Mouse (Mus musculus) heart, embryonic 14.5 days (tissue): ENCODE results near the gene Nphs1. TPM values are rescaled to one million over a fixed set of nuclear protein-coding genes. Genes with fewer than 3 reads are reported as not detected.

Experiments used
- ATAC-seq: fragments of 200-750 bp; cut with Nextera tagmentation; 2 replicates; pipeline ENCODE4 v1.8.0; 2017; ENCODE audit warnings: low read depth, moderate TSS enrichment; ENCODE audit not compliant: insufficient number of reproducible peaks, insufficient read depth, low FRiP score
- H3K27ac ChIP-seq, 2 experiments: fragments of 200-500 bp in 1 of 2; fragments of 300-500 bp in 1 of 2; sonication (generic) in 1 of 2; replicated peaks in 1 of 2; 2 replicates each; pipeline ENCODE4 v1.5.1; 2012 to 2014; ENCODE audit warnings: low read depth in 2 of 2, low read length in 2 of 2, control low read depth in 1 of 2, mild to moderate bottlenecking in 1 of 2, mixed read lengths in 1 of 2; ENCODE audit not compliant: control insufficient read depth in 1 of 2, insufficient read depth in 1 of 2
- H3K27me3 ChIP-seq: fragments of 300-500 bp; sonication (generic); 2 replicates; pipeline ENCODE4 v1.6.1; 2014; ENCODE audit warnings: mild to moderate bottlenecking, low read length, control low read depth; ENCODE audit not compliant: control insufficient read depth, insufficient read depth
- H3K36me3 ChIP-seq: fragments of 300-500 bp; sonication (generic); 2 replicates; pipeline ENCODE4 v1.6.1; 2014; ENCODE audit warnings: mild to moderate bottlenecking, control low read depth, low read length, mixed read lengths; ENCODE audit not compliant: control insufficient read depth, insufficient read depth
- H3K4me1 ChIP-seq, 2 experiments: fragments of 200-500 bp in 1 of 2; fragments of 300-500 bp in 1 of 2; sonication (generic) in 1 of 2; 2 replicates each; pipeline ENCODE4 v1.6.1; 2012 to 2014; ENCODE audit warnings: low read length in 2 of 2, control low read depth in 1 of 2, mixed read lengths in 1 of 2; ENCODE audit not compliant: control insufficient read depth in 2 of 2, insufficient read depth in 2 of 2
- H3K4me2 ChIP-seq: fragments of 300-500 bp; sonication (generic); 2 replicates; pipeline ENCODE4 v1.6.1; 2014; ENCODE audit warnings: mild to moderate bottlenecking, low read length
- H3K4me3 ChIP-seq, 2 experiments: fragments of 200-500 bp in 1 of 2; fragments of 300-500 bp in 1 of 2; sonication (generic) in 1 of 2; 2 replicates each; pipeline ENCODE4 v1.5.1; 2012 to 2014; ENCODE audit warnings: low read length in 2 of 2, mild to moderate bottlenecking in 2 of 2, control low read depth in 1 of 2, low read depth in 1 of 2, moderate library complexity in 1 of 2; ENCODE audit not compliant: control insufficient read depth in 1 of 2, insufficient read depth in 1 of 2
- H3K9ac ChIP-seq: fragments of 300-500 bp; sonication (generic); 2 replicates; pipeline ENCODE4 v1.6.1; 2014; ENCODE audit warnings: mild to moderate bottlenecking, low read length
- H3K9me3 ChIP-seq: fragments of 300-500 bp; sonication (generic); 2 replicates; pipeline ENCODE4 v1.6.1; 2016; ENCODE audit warnings: low read length, control low read depth; ENCODE audit not compliant: control insufficient read depth
- WGBS: fragments of 180-500 bp; shearing (Covaris S2); extraction: QIAGEN DNeasy Blood & Tissue Kit; methylation state at CpG from one replicate; pipeline ENCODE4 v1.1.7; 2014; 5-methylcytosine and 5-hydroxymethylcytosine counted together
- polyA plus RNA-seq: library from polyadenylated mRNA; unstranded; fragments of >200 nt; fragmentation: Nextera tagmentation; extraction: Ambion mirVana; gene quantifications from 2 replicates; pipeline ENCODE4 v1.2.1, GENCODE M21; 2014

Nphs1 gene
- polyA plus RNA-seq, 1 experiment from 2014 or later: 0.14 TPM

DNA sequence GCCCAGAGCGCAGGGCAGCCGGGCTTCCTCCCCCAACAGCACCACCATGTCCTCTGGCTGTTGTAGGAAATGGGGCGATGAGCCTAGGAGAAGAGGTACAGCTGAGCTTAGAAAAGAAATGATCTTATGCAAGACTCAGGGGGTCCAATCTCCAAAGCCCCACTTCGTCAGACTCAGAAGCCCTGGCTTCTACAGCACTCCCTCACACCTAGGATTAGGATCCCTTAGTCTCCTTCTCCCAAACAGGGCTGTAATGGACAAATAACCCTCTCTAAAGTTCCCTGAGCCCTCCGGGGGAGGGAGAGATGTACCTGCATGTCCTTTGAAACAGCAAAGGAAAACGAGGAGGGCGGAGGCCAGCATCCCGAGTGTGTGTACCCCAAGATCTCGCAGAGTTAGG, 1.6 kb upstream of the Nphs1 start:
- ATAC-seq: no peak
- WGBS: 2% methylated on average over 9 of the region's 9 CpGs
- H3K9ac ChIP-seq: no peak overlapping the region
- peaks cover 0 to 3% of the 10 kb centered on the region in 2 experiments; a peak in 1 of 4 replicates for H3K4me1 ChIP-seq
- H3K27me3 ChIP-seq: peaks cover 95% of the 10 kb centered on the region
- peak overlapping the region; percentile 14; the same call in 1 of the 2 replicates for H3K4me2 ChIP-seq
- no peaks in the 10 kb centered on the region for H3K9me3 ChIP-seq
- no peaks in the 10 kb centered on the region for H3K36me3 ChIP-seq
- no peak overlapping the region for H3K4me3 ChIP-seq
- H3K27ac ChIP-seq: no peak overlapping the region

DNA sequence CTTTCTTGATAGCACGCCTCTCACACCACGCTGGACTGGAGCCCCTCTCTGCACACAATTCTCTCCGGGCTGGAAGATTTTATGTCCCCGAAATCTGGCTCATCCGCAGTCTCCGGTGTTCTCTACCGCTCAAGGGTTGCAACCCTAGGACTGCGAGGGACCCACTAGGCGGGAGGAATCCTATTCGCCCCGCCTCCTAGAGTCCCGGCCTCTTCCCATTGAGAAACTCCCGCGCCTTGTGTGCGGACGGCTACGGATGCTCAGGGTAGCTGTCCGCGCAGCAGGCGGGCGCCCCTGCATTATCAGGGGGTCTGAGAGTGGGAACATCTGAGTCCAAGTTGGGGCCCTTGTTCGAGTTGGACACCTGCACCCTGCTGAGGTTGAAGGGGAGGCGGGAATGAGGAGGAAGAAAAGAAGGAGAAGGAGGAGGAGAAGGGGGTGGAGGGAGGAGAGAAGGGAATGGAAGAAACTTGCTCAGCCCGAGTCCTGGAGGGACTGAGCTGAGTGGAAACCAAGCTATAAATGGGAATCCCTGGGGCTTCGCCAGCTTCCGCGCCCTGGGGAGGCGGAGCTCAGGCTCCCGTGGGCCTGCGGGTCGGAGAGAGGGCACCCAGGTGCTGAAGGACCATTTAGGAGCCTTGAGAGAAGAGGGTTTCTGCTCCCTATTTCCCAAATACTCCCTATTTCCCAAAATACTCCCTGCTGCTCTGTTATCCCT, 1.0 kb upstream of the Nphs1 start:
- no peak for ATAC-seq
- Histone ChIP-seq H3K4me1 (peaks cover 0 to 3% of the 10 kb centered on the region in 2 experiments; a peak in 1 of 4 replicates), H3K9ac (no peak overlapping the region), H3K9me3 (no peaks in the 10 kb centered on the region), H3K36me3 (no peaks in the 10 kb centered on the region), H3K27ac (no peak overlapping the region), H3K4me2 (peak overlapping the region; percentile 14), H3K27me3 (peaks cover 97% of the 10 kb centered on the region), H3K4me3 (no peak overlapping the region; a peak in 1 of 4 replicates)
- 1% methylated on average over 31 of the region's 31 CpGs for WGBS

DNA sequence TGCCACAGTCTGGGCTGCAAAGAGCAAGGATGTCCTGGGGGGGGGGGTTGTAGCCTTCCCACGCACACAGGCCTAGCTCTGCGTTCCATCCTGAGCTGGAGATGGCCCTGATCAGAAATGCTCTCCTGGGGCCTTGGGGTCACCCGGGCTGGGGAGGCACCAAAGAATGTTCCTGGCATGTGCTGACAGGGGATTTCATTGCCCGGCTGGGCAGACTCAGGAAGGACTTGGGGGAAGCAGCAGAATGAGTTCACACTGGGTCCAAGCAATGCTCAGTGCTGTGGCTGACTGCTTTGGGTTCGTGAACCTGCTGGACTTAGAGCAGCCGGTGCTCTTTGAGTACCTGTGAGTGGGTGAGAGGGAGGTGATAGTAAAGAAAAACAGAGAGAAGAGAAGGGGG, 1.4 kb downstream of the Nphs1 start:
- Histone ChIP-seq H3K4me3 (no peak overlapping the region), H3K9ac (no peak overlapping the region), H3K4me2 (no peak overlapping the region), H3K4me1 (no peaks in the 10 kb centered on the region; a peak in 1 of 4 replicates), H3K27ac (no peak overlapping the region), H3K9me3 (no peaks in the 10 kb centered on the region), H3K36me3 (no peaks in the 10 kb centered on the region), H3K27me3 (peaks cover 93% of the 10 kb centered on the region)
- WGBS: 31% methylated on average over 6 of the region's 6 CpGs
- ATAC-seq: no peak

DNA sequence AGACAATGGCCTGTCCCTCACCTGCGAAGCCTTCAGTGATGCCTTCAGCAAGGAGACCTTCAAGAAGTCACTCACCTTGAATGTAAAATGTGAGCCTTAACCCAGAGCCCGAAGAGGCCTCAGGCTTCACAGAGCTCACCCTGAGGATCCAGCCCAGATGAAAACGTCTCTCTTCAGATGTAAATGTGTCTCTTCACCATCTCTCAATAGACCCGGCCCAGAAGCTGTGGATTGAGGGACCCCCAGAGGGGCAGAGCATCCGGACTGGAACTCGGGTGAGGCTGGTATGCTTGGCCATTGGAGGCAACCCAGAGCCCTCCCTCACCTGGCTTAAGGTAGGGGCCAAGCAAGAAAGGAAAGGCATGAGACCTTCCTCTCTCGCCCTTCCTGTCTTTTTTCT, 5.5 kb downstream of the Nphs1 start:
- Histone ChIP-seq H3K27me3 (peaks cover 92% of the 10 kb centered on the region), H3K4me3 (no peak overlapping the region), H3K9ac (no peak overlapping the region), H3K36me3 (no peaks in the 10 kb centered on the region), H3K27ac (no peak overlapping the region), H3K9me3 (no peaks in the 10 kb centered on the region), H3K4me1 (peaks cover 0 to 2% of the 10 kb centered on the region in 2 experiments; a peak in 1 of 4 replicates), H3K4me2 (no peak overlapping the region)
- WGBS: 32% methylated on average over 7 of the region's 7 CpGs
- no peak for ATAC-seq

DNA sequence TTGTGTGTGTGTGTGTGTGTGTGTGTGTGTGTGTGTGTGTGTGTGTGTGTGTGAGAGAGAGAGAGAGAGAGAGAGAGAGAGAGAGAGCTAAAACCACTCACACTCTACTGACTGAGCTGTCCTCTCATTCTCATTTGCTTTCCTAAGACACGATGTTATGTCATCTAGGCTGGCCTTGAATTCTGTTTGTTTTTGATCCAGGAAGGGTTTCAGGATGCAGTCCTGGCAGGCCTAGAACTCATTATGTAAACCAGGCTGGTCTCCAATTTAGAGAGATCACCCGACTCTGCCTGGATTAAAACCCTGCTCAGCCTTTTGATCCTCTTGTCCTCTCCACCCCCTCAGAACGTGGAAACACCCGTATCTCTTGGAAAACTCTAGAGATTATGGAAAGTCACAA, 5.9 kb downstream of the Nphs1 start:
- Histone ChIP-seq H3K4me1 (peaks cover 0 to 2% of the 10 kb centered on the region in 2 experiments; a peak in 1 of 4 replicates), H3K4me2 (no peak overlapping the region), H3K36me3 (no peaks in the 10 kb centered on the region), H3K27me3 (peaks cover 88% of the 10 kb centered on the region), H3K27ac (no peak overlapping the region), H3K9ac (no peak overlapping the region), H3K9me3 (no peaks in the 10 kb centered on the region), H3K4me3 (no peak overlapping the region)
- ATAC-seq: no peak
- WGBS: 31% methylated on average over 4 of the region's 4 CpGs

DNA sequence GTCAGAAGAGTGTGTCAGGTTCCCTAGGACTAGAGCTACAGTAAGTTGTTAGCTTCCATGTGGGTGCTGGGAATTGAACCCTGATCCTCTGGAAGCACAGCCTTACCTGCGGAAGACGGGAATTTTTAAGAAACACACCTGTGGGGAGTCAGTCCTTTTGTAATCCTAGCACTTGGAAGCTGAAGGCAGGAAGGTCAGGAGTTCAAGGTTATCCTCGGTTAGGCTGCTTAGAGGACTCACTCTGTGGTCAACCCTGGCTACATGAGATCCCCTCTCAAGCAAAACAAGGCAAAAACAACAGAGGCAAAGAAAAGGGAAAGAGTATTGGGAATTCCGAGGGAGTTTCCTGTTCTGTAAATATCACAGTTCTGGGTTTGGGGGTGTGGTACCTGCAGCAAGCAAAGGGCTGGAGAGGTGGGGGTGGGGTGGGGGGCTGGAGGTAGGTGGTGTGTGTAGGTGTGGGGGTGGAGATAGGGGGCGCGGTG, 6.7 kb downstream of the Nphs1 start:
- Histone ChIP-seq H3K9ac (no peak overlapping the region), H3K27me3 (peaks cover 80% of the 10 kb centered on the region), H3K36me3 (no peaks in the 10 kb centered on the region), H3K4me1 (peaks cover 0 to 2% of the 10 kb centered on the region in 2 experiments; a peak in 1 of 4 replicates), H3K27ac (no peak overlapping the region), H3K4me2 (no peak overlapping the region), H3K9me3 (no peaks in the 10 kb centered on the region), H3K4me3 (no peak overlapping the region)
- 13% methylated on average over 6 of the region's 6 CpGs for WGBS
- ATAC-seq: no peak

DNA sequence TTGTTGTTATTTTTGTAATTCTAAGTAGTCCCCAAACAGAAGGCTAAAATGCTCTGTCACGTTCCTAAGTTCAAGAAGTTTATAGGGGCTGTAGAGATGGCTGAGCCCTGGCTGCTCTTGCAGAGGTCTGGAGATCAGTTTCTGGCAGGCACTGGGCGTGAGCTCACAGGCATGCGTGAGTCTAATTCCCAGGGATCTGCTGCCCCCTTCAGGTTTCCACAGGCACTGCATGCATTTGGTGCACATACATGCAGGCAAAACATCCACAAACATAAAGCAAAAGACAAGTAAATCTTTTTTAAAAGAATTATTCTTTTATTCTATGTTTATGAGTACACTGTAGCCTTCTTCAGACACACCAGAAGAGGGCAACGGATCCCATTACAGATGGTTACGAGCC, 14.3 kb downstream of the Nphs1 start:
- 45% methylated on average over 5 of the region's 5 CpGs for WGBS
- no peak for ATAC-seq

More for the DNA sequence above, 14.3 kb downstream of the Nphs1 start:
- Histone ChIP-seq H3K36me3 (no peaks in the 10 kb centered on the region), H3K4me2 (no peak overlapping the region), H3K9ac (no peak overlapping the region), H3K4me1 (no peaks in the 10 kb centered on the region; a peak in 1 of 4 replicates), H3K9me3 (0 out of 2 replicates have a peak, but pooled peaks cover 3% of the 10 kb centered on the region), H3K27me3 (peaks cover 11% of the 10 kb centered on the region), H3K27ac (no peak overlapping the region), H3K4me3 (no peak overlapping the region)
